Mouse (Mus musculus): ENCODE data around the gene Axdnd1. TPM values are rescaled to one million over a fixed set of nuclear protein-coding genes. Genes with fewer than 3 reads are reported as not detected.

The Axdnd1 gene
- polyA plus RNA-seq (2012; rRNA removed) = not detected in 2 replicates

DNA sequence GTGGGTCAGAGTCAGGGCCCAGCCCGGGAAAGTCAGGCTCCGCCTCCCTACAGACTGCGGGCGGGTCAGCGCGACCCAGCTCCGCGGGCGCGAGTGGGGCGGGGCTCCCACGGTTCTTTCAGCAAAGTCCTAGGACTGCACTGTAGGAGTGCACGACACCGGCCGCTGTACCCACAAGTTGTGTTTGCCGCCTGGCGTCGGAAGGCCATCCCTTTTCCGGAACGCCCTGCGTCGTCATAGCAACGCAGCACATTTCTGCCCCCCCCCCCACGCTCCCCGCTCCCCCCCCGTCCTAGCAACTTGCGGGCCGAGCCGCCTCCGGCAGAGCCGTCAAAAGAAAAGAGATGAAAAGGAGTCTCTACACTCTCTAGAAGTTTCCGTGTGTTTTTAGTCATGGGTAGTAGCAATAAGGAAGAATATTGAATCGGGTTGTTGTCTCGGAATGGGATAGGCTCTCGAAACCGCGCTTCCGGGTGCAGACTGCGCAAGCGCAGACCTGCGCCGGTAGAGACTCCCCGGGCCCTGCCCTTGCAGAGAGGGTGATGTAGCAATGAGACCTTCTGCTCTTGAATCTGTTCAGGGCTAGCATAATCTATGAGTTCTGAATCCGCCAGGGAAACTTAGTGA lies at the start of gene Axdnd1:
TSS of gene Axdnd1 (minus strand) at position 489 of the 627 bp plus-strand sequence.

DNA sequence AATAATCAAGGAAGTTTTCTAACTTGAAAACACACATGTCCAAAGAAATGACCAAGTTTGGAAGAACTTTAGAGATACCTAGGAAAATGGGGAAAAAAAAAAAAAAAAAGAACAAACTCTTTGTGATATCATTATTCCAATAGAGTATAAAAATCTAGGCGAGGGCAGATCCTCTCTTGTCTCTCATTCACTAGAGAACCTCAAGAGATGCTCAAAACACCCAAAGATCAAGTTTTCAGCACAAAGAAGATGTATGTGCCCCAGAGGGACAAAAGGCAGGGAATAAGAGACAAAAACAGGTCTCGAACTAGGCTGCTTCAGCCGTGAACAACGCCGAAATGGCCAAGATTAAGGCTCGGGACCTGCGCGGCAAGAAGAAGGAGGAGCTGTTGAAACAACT lies 55.2 kb downstream of the Axdnd1 start, which contains the start of gene Gm2000:
TSS of gene Gm2000 (plus strand) at position 301 of the 400 bp plus-strand sequence.

DNA sequence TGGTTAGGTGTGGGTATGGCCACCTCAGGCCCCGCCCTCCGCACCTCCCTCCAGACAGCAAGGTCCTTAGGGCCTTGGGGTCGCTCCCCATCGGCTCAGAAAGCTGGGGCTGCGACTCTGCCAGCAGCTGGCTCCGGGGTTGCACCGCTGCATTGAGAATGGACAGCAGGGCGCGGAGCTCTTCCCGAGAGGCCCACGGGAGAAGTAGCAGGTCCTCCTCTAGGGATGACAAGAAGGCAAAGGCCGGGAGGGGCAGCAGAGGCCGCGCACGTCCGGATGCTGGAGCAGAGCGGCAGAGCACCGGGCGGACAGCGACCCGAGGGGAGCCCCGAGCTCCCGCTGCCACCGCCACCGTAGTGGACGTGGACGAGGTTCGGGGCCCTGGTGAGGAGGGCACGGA lies 110.3 kb downstream of the Axdnd1 start, which contains the start of gene Nphs2:
TSS of gene Nphs2 (plus strand) at position 98 of the 400 bp plus-strand sequence.

DNA sequence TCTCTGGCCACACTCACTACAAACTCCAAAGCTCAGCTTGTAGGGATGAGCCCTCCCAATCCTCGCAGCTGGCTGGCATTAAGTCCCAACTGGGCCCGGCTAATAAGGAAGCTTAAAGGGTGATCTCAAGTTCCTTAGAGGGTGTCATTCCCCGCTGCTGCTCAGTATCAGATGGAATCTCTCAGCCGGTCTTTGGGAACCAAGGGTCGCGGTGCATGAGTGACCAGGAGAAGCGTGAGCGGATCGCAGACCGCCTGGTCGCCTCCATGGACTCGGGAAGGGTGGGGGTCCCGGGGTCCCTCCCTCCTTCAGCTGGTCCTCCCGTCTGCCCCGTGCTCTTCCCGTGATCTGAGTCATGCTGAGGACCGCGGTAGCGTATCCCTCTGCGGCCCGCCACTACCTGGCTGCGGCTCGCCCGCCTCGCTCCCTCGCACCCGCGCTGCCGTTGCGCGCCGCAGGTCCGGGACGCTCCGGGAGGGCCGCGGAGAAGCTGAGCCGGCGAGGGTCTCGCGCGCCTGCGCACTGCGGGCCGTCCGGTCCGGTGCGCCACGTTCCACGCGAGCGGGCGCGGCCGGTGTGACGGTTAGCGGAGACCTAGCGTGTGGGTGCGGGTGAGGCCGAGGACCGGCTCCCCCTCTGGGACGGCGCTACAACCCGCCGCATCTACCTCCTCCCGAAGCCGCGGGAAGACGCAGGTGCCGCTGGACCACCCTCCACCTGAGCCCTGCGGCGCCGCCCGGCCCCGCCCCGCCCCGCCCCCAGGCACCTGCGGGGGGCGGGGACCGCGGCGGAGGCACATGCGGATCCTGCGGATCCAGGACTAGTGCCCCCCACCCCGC lies 117.8 kb downstream of the Axdnd1 start, which contains the start of gene Tdrd5:
TSS of gene Tdrd5 (minus strand) at position 754 of the 839 bp plus-strand sequence.

Other genes with a start within 250 kb of the Axdnd1 start
- gene Fam163a, start 216.1 kb downstream of the Axdnd1 start, polyA plus RNA-seq (2012; rRNA removed) = 0.64 and 0.81 TPM in 2 replicates
- 0.03 and 0.05 TPM in 2 replicates for gene Tdrd5, start 117.5 kb downstream of the Axdnd1 start, polyA plus RNA-seq (2012; rRNA removed)
- gene Nphs2, start 110.4 kb downstream of the Axdnd1 start, polyA plus RNA-seq (2012; rRNA removed) = not detected in 2 replicates
- 24.7 and 30.2 TPM in 2 replicates for gene Gm2000, start 55.1 kb downstream of the Axdnd1 start, polyA plus RNA-seq (2012; rRNA removed)
- 23.0 and 25.7 TPM in 2 replicates for gene Soat1, start 53.2 kb upstream of the Axdnd1 start, polyA plus RNA-seq (2012; rRNA removed)
- gene Gm10031, start 102.9 kb upstream of the Axdnd1 start, polyA plus RNA-seq (2012; rRNA removed) = 17.1 and 17.4 TPM in 2 replicates
- 5.3 TPM in 2 replicates for gene Abl2, start 137.6 kb upstream of the Axdnd1 start, polyA plus RNA-seq (2012; rRNA removed)

Measured in colon, adult 2 months (tissue).